Mouse (Mus musculus): ENCODE measurements around the gene Cd5.

Cd5 gene

DNA sequence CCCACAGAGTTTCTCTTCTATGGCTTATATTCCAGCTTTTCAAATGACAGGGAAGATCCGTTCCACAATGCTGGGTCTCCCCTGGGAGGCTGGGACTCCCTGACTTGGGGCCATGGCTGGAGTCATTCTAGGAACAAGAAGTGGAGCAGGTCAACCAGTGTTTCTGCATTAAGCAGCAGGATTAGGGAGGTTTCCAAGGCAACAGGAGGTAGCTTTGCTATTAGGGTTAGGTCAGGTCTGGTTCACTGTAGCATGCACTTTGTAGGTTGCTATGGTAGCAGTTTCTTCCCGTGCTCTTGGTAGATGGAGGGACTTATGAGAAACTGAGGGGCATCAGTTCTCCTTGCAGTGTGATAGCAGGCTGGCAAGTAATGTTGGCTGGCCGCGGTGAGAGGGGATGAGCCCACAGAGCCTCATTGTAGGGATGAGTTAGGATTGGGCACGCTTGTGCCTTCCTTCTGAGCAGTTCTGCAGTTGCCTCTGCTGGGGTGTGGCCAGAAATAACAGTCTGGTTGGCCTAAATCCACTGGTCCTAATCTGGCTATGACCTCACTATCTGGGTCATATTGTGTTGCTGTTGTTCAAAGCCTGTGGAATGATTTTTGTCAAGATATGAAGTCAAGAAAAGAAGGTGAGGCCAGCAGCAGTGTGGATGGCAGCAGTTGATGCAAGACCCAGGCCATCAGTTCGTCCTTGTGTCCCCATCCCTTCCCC is 37.6 kb downstream of the Cd5 start:
- no peak for DNase-seq (ENCODE audit: low spot score in 2 of 2)

DNA sequence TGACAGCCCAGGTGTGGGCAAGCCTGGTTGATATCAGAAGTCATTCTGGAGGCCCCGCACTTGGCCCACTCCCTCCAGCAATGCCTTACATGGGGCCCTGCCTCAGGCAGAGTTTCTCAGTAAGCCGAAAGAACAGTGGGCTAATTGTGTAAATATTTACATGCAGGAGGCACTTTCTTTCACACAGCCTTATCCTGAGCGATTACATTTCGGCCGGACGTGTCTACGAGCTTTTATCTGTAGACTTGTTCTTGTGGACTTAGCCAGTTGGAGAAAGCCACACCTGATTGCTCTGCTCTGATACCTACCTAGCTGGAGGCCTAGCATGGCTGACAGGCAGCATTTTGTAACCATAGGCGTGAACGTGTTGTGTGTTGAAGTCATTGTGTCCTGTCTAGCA is 39.0 kb downstream of the Cd5 start:
- DNase-seq (ENCODE audit: low spot score in 2 of 2), result no peak

DNA sequence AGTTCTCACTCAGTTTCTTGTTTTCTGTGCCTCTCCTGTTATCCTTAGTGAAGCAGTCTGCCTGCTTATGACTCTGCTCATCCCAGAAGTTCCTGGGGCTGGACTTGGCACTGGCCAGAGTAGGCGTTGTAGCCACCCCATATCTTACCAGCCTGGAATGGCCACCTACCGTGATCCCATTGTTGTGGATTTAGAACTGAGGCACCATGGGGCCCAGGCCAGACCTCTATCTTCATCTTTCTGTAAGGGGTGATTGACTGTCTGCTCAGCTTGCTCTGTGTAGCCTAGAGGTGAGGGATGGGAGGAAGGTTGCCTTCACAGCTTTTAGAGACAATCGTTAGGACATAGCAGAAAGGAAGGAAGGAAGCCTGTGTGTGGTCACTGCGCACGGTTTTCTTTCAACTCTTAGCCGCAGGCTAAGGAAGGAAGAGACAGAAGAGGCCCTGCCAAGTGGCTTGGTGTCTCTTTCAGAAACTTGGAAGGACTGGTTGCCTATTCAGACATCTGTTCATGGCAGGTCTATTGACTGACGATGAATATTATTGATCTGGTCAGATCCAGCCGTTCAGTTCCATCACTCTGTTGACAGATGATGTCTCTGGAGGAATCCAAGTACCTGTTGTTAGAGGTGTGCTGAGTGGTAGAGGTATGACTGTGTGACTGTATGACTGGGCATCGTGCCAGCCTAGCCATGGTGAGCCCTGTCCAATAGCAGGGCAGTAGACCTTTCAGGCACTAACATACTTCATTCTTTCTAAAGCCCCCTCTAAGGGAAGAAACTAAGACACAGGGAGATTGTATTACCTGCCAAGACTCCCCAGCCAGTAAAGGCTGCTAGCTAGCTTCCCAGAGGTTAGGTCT is 40.4 kb downstream of the Cd5 start:
- DNase-seq (ENCODE audit: low spot score in 2 of 2), result no peak

DNA sequence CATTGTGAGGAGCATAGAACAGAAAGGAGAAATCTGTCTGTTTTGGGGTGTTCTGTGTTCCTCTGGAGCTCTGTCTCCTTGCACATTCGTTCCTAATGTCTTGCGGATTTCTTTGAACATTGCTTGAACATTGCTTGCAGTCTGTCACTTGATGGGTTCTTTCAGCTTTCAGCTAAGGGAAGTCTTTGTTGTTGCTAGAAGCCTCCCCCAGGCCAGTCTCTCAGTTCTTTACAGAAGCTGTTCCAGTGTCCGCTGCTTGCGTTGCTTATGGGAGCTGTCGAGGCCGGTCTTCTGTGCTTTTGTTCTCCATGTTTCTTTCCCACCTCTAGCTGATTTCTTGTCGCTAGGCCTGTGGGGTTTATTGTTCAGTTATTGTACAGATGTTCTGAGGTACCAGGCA is 43.0 kb downstream of the Cd5 start:
- DNase-seq (ENCODE audit: low spot score in 2 of 2), result no peak

DNA sequence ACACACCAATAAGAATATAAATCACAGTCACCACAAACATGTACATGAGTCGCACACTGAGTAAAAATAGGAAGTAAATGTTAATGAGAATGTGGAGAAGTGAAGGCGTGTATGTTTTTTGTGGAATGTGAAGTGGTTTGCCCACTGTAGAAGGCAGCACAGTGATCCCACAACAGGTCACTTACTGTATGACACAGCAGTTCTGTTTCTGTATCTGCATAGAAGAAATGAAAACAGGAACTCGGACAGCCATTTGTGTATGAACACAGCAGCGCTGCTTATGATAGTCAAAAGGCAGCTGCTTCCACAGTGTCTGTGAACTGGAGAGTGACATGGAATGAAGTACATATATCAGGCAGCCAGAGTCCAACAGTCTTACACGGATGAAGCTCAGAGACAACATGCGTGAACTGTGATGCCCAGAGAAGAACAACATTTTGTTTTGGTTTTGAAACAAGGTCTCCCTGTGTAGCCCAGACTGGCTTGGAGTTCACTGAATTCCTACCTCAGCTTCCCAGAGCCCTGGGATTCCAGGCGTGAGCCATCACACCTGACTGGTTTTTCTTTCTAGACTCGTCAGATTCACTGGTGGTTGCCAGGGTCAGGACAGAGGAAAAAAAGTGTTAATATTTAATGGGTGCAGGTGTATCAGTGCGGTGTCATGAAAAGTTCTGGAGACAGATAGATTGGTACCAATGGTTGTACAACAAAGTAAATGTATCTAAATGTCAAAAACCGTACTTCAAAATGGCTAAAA is 44.7 kb downstream of the Cd5 start:
- no peak for DNase-seq (ENCODE audit: low spot score in 2 of 2)

DNA sequence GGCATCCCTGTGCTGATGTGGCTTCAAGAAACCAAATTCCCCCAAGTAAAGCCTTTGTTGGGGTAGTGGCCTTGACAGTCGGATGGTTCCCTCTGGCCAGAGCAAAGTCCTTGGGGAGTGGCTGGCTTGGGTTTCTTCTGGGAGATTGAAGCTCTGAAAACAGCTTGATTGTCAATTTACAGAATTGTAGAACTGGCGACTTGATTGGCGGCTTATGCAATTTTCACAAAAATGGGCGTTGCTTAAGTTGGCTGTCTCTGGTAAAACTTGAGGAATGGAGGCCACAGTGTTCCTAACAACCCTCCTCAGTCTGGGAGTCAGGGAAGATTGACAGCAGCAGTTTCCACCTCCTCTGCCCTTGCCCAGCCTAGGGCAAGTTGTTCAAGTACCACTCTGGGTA is 46.4 kb downstream of the Cd5 start:
- DNase-seq (ENCODE audit: low spot score in 2 of 2), result no peak

DNA sequence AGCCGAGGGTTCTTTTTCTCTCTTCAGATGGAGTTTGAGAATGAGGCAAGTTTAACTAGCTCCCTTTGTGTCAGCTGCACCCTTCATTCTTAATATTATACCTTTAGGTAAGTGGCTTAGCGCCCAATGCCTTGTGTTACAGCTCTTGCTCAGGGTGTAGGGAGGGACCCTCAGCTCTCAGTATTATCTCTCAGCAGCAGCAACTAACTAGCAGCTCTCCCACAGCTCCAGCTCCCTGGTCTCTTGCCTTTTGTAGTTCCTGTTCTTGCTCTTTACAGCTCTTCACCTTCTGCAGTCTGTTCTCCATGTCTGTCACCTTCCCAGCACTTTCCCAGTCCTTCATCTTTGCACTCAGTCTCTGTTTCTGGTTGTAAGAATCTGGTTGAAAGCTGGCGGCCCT is 47.1 kb downstream of the Cd5 start:
- no peak for DNase-seq (ENCODE audit: low spot score in 2 of 2)

DNA sequence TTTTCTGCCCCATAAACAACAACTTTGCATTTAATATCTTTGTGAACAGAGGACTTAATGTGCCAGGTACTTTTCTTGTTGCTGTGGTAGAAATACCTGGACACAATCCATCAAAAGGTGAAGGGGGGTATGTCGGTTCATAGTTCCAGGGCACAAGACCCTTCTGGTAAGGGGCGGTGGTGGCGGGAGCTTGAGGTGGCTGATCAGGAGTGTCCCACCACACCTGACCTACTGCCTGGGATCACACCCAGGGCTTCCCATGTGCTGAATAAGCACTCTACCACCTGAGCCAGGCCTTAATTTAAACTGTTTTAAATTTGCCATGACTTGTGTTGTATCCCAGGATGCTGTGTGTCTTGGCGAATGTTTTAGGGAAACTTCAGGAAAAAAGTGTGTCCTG is 47.7 kb downstream of the Cd5 start:
- no peak for DNase-seq (ENCODE audit: low spot score in 2 of 2)

DNA sequence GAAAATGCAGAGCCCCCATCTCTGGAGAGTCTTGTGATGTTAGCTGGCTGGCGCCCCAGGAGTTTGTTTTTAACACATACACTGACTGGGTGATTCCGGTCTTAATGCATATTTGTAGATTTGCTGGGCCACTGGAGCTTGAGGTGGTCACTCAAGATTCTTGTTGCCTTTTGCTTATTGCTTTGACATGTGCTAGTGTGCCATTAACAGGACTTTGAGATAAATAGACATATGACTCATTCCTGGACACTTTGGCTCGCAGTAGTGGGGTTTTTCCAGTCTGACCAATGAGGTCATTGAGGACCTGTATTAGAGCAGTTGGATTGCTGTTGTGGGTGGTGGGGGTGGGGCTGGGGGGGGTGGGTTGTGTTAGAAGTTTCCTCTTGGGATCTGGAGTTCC is 48.5 kb downstream of the Cd5 start:
- DNase-seq (ENCODE audit: low spot score in 2 of 2), result no peak

DNA sequence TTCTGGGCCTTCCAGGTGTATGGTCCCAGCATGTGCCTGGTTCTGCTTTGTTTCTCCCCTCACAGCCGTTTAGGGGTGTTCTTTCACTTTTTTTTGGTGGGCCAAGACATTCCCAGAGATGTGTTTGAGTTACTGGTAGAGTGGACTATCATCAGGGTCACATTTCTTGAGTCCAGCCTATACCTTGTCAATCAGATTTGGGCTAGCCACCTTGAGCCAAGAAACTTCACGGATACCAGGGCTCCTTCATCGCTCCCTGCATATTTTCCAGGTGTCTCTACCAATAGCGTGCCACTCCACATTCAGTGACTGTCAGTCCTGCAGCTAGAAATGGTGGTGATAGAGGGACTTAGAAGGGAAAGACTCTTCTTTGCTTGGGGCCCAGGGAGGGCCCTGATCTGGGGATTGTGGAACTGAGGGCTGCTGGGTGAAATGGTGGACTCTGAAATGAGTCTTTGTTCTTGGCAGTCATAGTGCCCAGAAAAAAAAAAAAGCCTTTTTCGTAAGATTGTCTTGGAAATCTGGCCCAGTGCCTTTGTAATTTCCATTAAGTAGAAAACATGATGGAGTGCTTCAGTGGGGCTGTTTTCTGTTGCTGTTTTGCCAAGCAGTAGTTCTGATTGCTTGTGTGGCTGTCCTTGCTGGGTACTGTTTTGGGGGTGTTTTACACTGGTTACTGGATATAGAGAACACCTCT is 49.2 kb downstream of the Cd5 start:
- no peak for DNase-seq (ENCODE audit: low spot score in 2 of 2)

DNA sequence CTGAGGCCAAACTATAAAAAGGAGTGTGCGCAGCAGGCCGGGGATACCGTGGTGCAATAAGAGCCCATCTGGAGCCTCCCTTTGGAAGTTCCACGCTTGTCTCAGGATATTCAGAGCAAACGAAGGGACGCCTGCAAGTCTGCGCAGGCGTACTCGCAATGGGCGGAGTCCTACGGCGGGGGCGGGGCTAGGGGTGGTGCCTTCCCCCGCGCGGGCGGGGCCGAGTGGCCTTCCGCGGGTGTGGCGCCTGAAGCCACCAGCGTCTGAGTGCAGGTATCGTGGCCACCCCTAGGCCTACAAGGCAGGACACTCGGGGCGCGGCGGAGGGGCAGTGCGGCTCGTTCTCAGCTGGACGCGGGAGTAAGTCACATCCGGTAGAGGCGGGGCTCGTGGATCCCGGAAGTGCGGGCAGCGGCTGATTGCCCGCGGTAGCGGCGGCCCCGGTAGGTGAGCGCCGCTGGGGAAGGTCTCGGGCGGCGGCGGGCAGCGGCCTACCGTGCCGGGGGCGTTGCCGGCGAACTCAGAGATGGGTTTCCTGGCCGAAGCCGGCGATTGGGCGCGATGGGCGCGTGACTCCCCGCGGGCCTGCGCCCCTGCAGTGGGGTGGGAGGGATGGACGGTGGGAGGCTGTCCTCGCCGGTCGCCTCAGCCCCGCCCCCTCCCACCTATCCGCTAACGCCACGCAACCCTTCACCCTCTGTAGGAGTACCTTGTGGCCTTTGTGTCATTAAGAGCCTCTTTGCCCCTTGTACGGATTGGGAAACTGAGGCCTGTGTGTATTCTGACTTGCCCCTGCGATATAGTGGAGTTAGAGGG is 50.1 kb downstream of the Cd5 start, which contains the start of gene Vps37c:
Vps37c (plus strand) TSS at position 199 of the 816 bp plus-strand sequence.
- peak; percentile 92 to 96 for DNase-seq (ENCODE audit: low spot score in 2 of 2)

DNA sequence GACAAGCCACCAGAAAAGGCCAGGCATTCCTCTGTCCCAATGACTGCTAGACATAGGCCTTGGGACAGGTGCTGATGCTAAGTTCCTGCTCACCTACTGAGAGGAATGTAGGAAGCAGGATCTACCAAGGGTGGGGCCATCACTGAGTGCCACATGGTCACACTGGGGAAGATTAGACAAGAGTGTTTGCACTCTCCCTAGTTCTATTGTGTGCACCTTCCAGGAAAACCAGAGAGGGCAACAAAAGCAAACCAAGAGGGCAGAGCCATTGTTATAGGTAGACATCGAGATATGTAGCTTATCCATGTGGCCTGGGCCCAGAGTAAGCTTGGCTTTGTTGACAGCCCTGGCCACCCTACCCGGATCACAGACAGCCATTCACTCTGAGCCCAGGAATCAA is 53.1 kb downstream of the Cd5 start:
- DNase-seq (ENCODE audit: low spot score in 2 of 2), result no peak

DNA sequence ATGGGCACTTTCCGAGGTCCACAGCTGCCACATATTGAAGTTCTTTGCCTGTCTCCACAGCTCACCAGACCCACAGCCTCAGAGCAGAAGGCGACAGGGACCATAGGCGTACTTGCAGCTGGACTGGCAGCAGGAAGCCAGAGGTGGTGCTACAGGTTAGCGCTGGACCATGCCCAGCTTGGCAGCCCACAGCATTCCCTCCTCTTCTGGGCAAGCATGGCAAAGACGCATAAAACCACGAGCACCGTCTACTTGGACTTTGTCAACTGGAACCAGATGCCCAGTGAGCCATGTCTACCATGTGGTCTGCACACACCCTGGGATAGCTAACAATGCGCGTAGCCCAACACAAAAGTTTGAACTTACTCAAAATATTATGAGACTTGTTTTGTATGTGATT is 53.7 kb downstream of the Cd5 start:
- DNase-seq (ENCODE audit: low spot score in 2 of 2), result no peak

DNA sequence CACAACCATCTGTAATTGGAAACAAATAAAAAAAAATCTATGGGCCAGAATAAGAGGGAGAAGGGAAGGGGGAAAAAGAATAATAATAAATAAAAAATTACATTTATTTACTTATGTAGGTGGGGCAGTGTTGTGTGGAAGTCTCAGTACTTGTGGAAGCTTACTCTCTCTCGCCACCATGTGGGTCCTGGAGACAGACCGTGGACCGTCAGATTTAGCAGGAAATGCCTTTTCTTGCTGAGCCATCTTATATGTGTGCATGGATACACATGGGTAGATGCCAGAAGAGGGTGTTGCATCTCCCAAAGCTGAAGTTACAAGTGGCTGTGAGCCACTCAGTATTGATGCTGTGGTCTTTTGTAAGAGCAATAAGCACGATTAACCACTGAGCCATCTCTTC is 57.2 kb downstream of the Cd5 start:
- no peak for DNase-seq (ENCODE audit: low spot score in 2 of 2)

DNA sequence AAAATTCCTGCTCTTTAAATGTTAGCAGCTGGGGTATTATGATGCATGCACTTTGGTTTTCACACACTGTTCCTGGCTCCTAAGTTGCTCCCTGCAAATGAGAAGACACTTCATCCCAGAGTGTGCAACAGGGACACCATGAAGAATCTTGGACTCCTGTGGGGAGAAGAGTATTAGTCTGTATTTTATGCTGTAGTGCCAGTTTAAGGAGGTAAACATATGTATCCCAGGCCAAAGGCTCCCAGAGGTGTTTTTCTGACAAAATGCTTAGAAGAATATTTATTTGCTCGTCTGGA is 60.1 kb downstream of the Cd5 start:
- DNase-seq (ENCODE audit: low spot score in 2 of 2), result no peak

DNA sequence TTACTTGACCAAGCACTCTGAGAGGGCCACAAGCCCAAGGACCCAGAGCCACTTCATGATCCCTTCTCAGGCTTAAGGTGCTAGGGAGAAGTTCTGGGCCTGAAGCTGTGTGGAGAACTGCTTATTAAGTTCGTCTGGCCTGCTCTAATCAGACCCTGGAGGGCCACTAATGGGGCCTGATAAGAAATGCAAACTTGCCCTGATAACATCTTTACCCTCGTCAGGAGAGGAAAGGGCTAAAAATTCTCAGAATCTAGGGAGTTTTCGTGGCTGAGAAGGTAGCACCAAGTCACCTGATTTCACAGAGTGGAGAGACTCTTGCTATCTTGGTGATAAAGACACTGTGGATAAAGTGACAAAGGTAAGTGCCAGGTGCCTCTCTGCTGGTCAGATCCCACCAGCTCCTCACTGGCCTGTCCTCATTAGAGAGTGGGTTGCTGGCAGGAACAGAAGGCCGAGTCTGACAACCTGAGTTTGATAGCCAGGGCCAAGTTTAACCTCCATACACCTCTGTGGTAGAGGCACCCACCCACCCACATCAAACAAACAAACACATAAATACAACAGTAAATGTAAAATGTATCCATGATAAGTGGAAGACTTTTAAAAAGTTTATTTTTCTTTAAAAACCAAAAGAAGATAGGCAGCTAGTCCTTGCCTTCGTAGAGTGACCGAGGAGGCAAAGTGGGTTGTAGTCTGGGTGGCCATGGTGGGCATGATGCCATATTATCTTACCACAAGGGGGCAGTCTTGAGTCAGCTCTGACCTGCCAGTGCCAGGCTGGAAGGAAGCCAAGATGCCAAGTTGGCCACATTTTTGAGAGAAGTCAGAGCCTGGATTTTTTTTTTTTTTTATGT is 60.7 kb downstream of the Cd5 start, which contains the start of gene Pga5:
Pga5 (minus strand) TSS at position 157 of the 857 bp plus-strand sequence.
- peak; percentile 62 to 83 for DNase-seq (ENCODE audit: low spot score in 2 of 2)

DNA sequence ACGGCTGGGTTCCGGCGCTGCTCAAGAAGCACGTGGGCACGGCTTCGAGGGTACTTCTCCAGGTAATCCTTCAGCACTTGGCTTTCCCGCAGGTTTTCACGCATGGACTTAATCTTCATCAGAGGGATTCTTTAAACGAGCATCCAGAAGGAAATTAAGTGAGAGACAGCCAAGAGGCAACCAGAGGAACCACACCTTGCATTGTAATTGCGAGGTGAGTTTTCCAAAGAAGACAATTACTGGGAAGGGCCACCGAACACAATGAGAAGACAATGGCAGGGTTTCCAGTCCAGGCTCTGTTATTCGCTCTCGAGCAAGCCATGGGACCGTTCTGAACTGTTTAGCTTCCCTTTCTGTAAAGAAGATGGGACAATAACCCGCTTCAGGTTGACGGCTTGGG is 62.1 kb downstream of the Cd5 start:
- no peak for DNase-seq (ENCODE audit: low spot score in 2 of 2)

DNA sequence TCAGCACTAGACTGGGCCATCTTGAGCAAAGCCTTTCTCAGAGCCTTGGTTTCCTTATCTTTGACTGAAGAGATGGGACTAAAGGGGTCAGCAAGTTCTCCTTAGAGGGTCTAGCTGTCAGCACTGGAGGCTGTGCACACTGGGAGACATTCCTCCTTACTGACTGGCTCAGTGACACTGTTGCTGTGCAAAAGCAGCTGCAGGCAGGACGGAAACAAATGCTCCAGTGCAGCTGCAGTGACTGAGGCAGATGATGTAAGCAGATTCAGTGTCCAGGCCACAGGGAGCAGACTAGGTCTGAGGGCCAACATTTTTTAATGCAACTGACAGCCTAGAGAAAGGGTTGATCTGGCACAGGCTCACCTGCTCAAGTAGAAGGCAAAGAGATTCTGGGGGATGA is 65.5 kb downstream of the Cd5 start:
- no peak for DNase-seq (ENCODE audit: low spot score in 2 of 2)

DNA sequence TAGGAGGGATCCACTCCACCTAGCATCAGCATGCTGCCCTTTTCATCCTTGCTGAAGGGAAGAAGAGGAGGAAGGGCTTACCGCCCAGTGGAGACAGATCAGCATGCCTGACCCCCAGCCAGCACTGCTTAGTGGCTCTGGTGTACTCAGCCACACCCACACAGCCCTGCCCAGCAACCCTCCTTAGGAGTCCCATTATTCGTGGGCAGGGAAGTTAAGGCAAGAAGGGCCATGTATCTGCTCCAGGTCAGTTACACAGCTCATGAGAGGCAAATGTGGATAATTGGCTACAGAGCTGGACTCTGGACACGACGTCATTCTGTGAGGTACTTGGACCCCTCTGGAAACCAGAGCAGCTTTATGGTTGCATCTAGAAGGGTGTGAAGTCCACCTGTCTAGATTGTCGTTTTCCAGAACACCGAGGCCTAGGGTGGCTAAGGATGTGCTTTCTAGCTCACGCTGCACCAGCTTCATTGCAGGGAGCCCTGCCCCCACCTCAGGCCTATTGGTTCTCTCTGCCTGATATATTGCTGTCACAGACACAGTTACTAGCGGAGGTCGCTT is 66.9 kb downstream of the Cd5 start:
- DNase-seq (ENCODE audit: low spot score in 2 of 2), result no peak

DNA sequence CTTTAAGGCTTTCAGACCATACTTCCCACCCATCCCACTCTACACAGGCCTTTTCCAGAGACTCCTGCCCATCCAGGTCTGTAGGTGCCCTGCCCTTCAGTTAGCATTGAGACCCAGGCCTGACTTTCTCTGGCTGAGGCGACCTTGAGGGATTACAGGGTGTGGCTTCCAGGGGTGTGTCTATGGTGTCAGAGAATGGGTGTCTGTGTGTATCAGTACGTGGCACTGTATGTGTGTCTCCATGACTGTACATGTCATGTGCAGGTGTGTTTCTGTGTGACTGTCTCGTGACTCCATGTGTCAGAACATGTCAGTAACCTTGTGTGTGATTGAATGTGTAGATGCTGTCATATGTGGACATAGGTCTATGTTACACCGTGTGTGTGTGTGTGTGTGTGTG is 67.5 kb downstream of the Cd5 start:
- no peak for DNase-seq (ENCODE audit: low spot score in 2 of 2)

Measured in urinary bladder, postnatal 4 days (tissue).